Comparison of ENCODE assay signal across 28 mouse cellular contexts in genomic region chr4:117898111-117898510, GRCm38 (mm10). TPM values are rescaled to one million over a fixed set of nuclear protein-coding genes. Genes with fewer than 3 reads are reported as not detected.
DNase-seq lines count a peak whose midpoint lies in the region; ATAC-seq and TF ChIP-seq lines count a peak whose summit lies in the region.
"Had no signal": no experiment of that assay in that cellular context is flagged by ENCODE, and none has a peak within 500 bp of the region (broad histone marks: within the 10 kb centered on the region; RNA-seq: fewer than 3 reads in every experiment).

No protein-coding gene starts in this region.

- H3K27me3 ChIP-seq in lung, embryonic 16.5 days (ENCODE audit: control insufficient read depth, insufficient read depth, low read depth, low read length) = no peaks in the 10 kb centered on the region
- H3K27me3 ChIP-seq: embryonic facial prominence, embryonic 13.5 days; forebrain, embryonic 12.5 days; forebrain, embryonic 15.5 days; heart, embryonic 12.5 days; heart, embryonic 15.5 days; hindbrain, embryonic 13.5 days had no signal

- TF ChIP-seq CTCF in lung, adult 2 months (IDR thresholded peaks at IDR 0.05; ENCODE audit: insufficient read depth, low read length) = no peak
- no peak for TF ChIP-seq CTCF in gastrocnemius, adult 2 months (IDR thresholded peaks at IDR 0.05)
- no peak for TF ChIP-seq CTCF in layer of hippocampus, adult 2 months (conservative IDR thresholded peaks at IDR 0.05)

- H3K4me2 ChIP-seq in lung, embryonic 16.5 days (ENCODE audit: low read depth, low read length) = no peak overlapping the region
- H3K4me2 ChIP-seq: embryonic facial prominence, embryonic 13.5 days; forebrain, embryonic 12.5 days; forebrain, embryonic 15.5 days; heart, embryonic 12.5 days; heart, embryonic 15.5 days; hindbrain, embryonic 13.5 days had no signal

- peaks cover 34% of the 10 kb centered on the region for H3K36me3 ChIP-seq in lung, embryonic 16.5 days (ENCODE audit: control insufficient read depth, insufficient read depth, low read length)

- no peak overlapping the region for H3K9ac ChIP-seq in lung, embryonic 16.5 days (ENCODE audit: low read length)
- H3K9ac ChIP-seq: embryonic facial prominence, embryonic 13.5 days; forebrain, embryonic 12.5 days; forebrain, embryonic 15.5 days; heart, embryonic 12.5 days; heart, embryonic 15.5 days; hindbrain, embryonic 13.5 days had no signal

- no peak overlapping the region for H3K4me3 ChIP-seq in lung, adult 2 months (replicated peaks; ENCODE audit: extremely low read depth, low read depth, low read length)
- no peak overlapping the region for H3K4me3 ChIP-seq in lung, embryonic 16.5 days (ENCODE audit: low read length)
- no peak overlapping the region for H3K4me3 ChIP-seq in gastrocnemius, adult 2 months
- no peak overlapping the region for H3K4me3 ChIP-seq in layer of hippocampus, adult 2 months
- H3K4me3 ChIP-seq: embryonic facial prominence, embryonic 10.5 days; embryonic facial prominence, embryonic 13.5 days; erythroblast, embryonic 14.5 days; forebrain, embryonic 12.5 days; forebrain, embryonic 15.5 days; heart, embryonic 12.5 days; heart, embryonic 15.5 days; hindbrain, embryonic 10.5 days; hindbrain, embryonic 13.5 days had no signal

- TF ChIP-seq POLR2A in lung, adult 2 months (IDR thresholded peaks at IDR 0.05; ENCODE audit: borderline replicate concordance, extremely low read depth, low read depth, low read length) = no peak

- peak; percentile 51 for DNase-seq in lung, adult 2 months
- DNase-seq in lung, postnatal 25 days (ENCODE audit: low spot score) = peak; percentile 71
- DNase-seq in gastrocnemius, adult 2 months = no peak
- DNase-seq in layer of hippocampus, adult 2 months (ENCODE audit: low spot score in 2 of 2) = no peak
- DNase-seq in heart, adult 9 months (ENCODE audit: low spot score in 2 of 2) = no peak
- DNase-seq: adrenal gland, adult 8-10 months; adrenal gland, postnatal 25 days; cerebellum, adult 18-20 months; cerebellum, adult 9-11 months; cerebellum, postnatal 25 days; embryo, embryonic 11 days; gastrocnemius, postnatal 14 days; heart, adult 11 months; heart, postnatal 10 days; heart, postnatal 36 days had no signal

- intact Hi-C loops in gastrocnemius, adult 2 months (cut with DNase I) = no loop called here

- WGBS in lung, adult 2 months = 71% methylated on average over 3 of the region's 3 CpGs
- 58% methylated on average over 3 of the region's 3 CpGs for WGBS in lung, embryonic 16.5 days

- no peak overlapping the region for H3K27ac ChIP-seq in lung, embryonic 16.5 days (ENCODE audit: low read length)
- H3K27ac ChIP-seq in gastrocnemius, adult 2 months = no peak overlapping the region
- H3K27ac ChIP-seq in layer of hippocampus, adult 2 months = no peak overlapping the region
- H3K27ac ChIP-seq: embryonic facial prominence, embryonic 10.5 days; embryonic facial prominence, embryonic 13.5 days; forebrain, embryonic 12.5 days; forebrain, embryonic 15.5 days; heart, embryonic 15.5 days; hindbrain, embryonic 10.5 days; hindbrain, embryonic 13.5 days had no signal

- ATAC-seq in lung, embryonic 16.5 days (ENCODE audit: low read depth) = 0 out of 2 replicates have a peak, but pooled peaks have one; percentile 42
- ATAC-seq: activated CD4-positive, CD25-positive, alpha-beta regulatory T cell, adult 4 months; CD4-positive, CD25-positive, alpha-beta regulatory T cell, adult 4 months; forebrain, embryonic 15.5 days; hindbrain, embryonic 16.5 days had no signal

- no peaks in the 10 kb centered on the region for H3K4me1 ChIP-seq in lung, adult 2 months (ENCODE audit: control insufficient read depth, insufficient read depth, low read length)
- H3K4me1 ChIP-seq in lung, embryonic 16.5 days (replicated peaks; ENCODE audit: control insufficient read depth, insufficient read depth, low read length) = no peaks in the 10 kb centered on the region
- H3K4me1 ChIP-seq: embryonic facial prominence, embryonic 10.5 days; embryonic facial prominence, embryonic 13.5 days; forebrain, embryonic 12.5 days; forebrain, embryonic 15.5 days; heart, embryonic 12.5 days; heart, embryonic 15.5 days; hindbrain, embryonic 10.5 days; hindbrain, embryonic 13.5 days had no signal

- no peaks in the 10 kb centered on the region for H3K9me3 ChIP-seq in lung, embryonic 16.5 days (ENCODE audit: control insufficient read depth, low read length)
- H3K9me3 ChIP-seq: embryonic facial prominence, embryonic 10.5 days; embryonic facial prominence, embryonic 13.5 days; forebrain, embryonic 12.5 days; forebrain, embryonic 15.5 days; heart, embryonic 12.5 days; heart, embryonic 15.5 days; hindbrain, embryonic 10.5 days; hindbrain, embryonic 13.5 days had no signal

RNA-seq across cellular contexts. Expression of gene Dph2, which starts 6.3 kb away (rescaled TPM):
- polyA plus RNA-seq in lung, adult 2 months (2012; rRNA removed) = 10.7 and 11.5 TPM in 2 replicates
- 16.2 and 17.9 TPM in 2 replicates for polyA plus RNA-seq in lung, embryonic 16.5 days (2015; fragmentation: Nextera tagmentation; extraction: Ambion mirVana)
- total RNA-seq in gastrocnemius, adult 2 months (2021) = 1 to 10 TPM; 2.4 to 3.2 TPM
- total RNA-seq in layer of hippocampus, adult 2 months (2021) = 10 to 100 TPM; 10.1 to 12.1 TPM

RNA-seq across cellular contexts. Expression of gene Atp6v0b, which starts 11.0 kb away (rescaled TPM):
- 452 and 484 TPM in 2 replicates for polyA plus RNA-seq in lung, adult 2 months (2012; rRNA removed)
- 180 and 204 TPM in 2 replicates for polyA plus RNA-seq in lung, embryonic 16.5 days (2015; fragmentation: Nextera tagmentation; extraction: Ambion mirVana)
- 10 to 100 TPM; 81.4 to 83.9 TPM for total RNA-seq in gastrocnemius, adult 2 months (2021)
- total RNA-seq in layer of hippocampus, adult 2 months (2021) = 100 to 1,000 TPM; 411 to 424 TPM

RNA-seq across cellular contexts. Expression of gene B4galt2, which starts 14.8 kb away (rescaled TPM):
- 22.3 and 23.4 TPM in 2 replicates for polyA plus RNA-seq in lung, adult 2 months (2012; rRNA removed)
- 10.6 and 12.0 TPM in 2 replicates for polyA plus RNA-seq in lung, embryonic 16.5 days (2015; fragmentation: Nextera tagmentation; extraction: Ambion mirVana)
- 1 to 10 TPM; 1.4 to 2.2 TPM for total RNA-seq in gastrocnemius, adult 2 months (2021)
- total RNA-seq in layer of hippocampus, adult 2 months (2021) = 10 to 100 TPM; 58.6 to 61.3 TPM
- polyA plus RNA-seq: activated CD4-positive, CD25-positive, alpha-beta regulatory T cell, adult 4 months; CD4-positive, CD25-positive, alpha-beta regulatory T cell, adult 4 months had no signal

RNA-seq across cellular contexts. Expression of gene Ipo13, which starts 16.7 kb away (rescaled TPM):
- polyA plus RNA-seq in lung, adult 2 months (2012; rRNA removed) = 82.2 and 93.8 TPM in 2 replicates
- 41.5 and 44.4 TPM in 2 replicates for polyA plus RNA-seq in lung, embryonic 16.5 days (2015; fragmentation: Nextera tagmentation; extraction: Ambion mirVana)
- 100 to 1,000 TPM; 267 to 281 TPM for total RNA-seq in gastrocnemius, adult 2 months (2021)
- total RNA-seq in layer of hippocampus, adult 2 months (2021) = 100 to 1,000 TPM; 133 to 138 TPM

RNA-seq across cellular contexts. Expression of gene Ccdc24, which starts 25.8 kb away (rescaled TPM):
- polyA plus RNA-seq in lung, adult 2 months (2012; rRNA removed) = 15.4 and 15.8 TPM in 2 replicates
- 2.0 and 3.0 TPM in 2 replicates for polyA plus RNA-seq in lung, embryonic 16.5 days (2015; fragmentation: Nextera tagmentation; extraction: Ambion mirVana)
- total RNA-seq in gastrocnemius, adult 2 months (2021) = under 1 TPM in 1 of 2 experiments, not detected in 1; 0.08 TPM
- total RNA-seq in layer of hippocampus, adult 2 months (2021) = 1 to 10 TPM in 1 of 2 experiments, under 1 TPM in 1; 0.79 to 2.0 TPM
- polyA plus RNA-seq: activated CD4-positive, CD25-positive, alpha-beta regulatory T cell, adult 4 months; CD4-positive, CD25-positive, alpha-beta regulatory T cell, adult 4 months had no signal

Comparison
In these comparisons a context has a peak if more than half of its experiments do, and no peak if none do; other contexts are left out.
1. DNase-seq: peak in lung, adult 2 months (single experiment) and lung, postnatal 25 days (single experiment); none in gastrocnemius, adult 2 months (single experiment), layer of hippocampus, adult 2 months (0 of 2) and heart, adult 9 months (0 of 2).
2. RNA of gene Atp6v0b, which starts 11.0 kb away (total RNA-seq): 411 to 424 TPM in layer of hippocampus, adult 2 months; 81.4 to 83.9 TPM in gastrocnemius, adult 2 months; every median in the first group is over 4 times any median in the second.
3. RNA of gene B4galt2, which starts 14.8 kb away (total RNA-seq): 58.6 to 61.3 TPM in layer of hippocampus, adult 2 months; 1.4 to 2.2 TPM in gastrocnemius, adult 2 months; every median in the first group is over 10 times any median in the second.